Mouse (Mus musculus) midbrain, embryonic 16.5 days (tissue): ENCODE data around the gene Gm20388. TPM values are rescaled to one million over a fixed set of nuclear protein-coding genes. Genes with fewer than 3 reads are reported as not detected.

Experiments
- ATAC-seq: fragments of 200-750 bp; cut with Nextera tagmentation; 2 replicates; pipeline ENCODE4 v1.8.0; 2017; ENCODE audit warnings: moderate TSS enrichment
- H3K27ac ChIP-seq: fragments of 300-500 bp; sonication (generic); 2 replicates; pipeline ENCODE4 v1.5.1; 2014; ENCODE audit warnings: mild to moderate bottlenecking, low read length, mixed read lengths
- H3K27me3 ChIP-seq: fragments of 300-500 bp; sonication (generic); 2 replicates; pipeline ENCODE4 v1.6.1; 2014; ENCODE audit warnings: low read depth, low read length, mixed read lengths; ENCODE audit not compliant: control insufficient read depth, insufficient read depth
- H3K36me3 ChIP-seq: fragments of 300-500 bp; sonication (generic); 2 replicates; pipeline ENCODE4 v1.6.1; 2014; ENCODE audit warnings: mild to moderate bottlenecking, low read length, moderate library complexity, mixed read lengths; ENCODE audit not compliant: control insufficient read depth, insufficient read depth
- H3K4me1 ChIP-seq: fragments of 300-500 bp; sonication (generic); 2 replicates; pipeline ENCODE4 v1.6.1; 2014; ENCODE audit warnings: mild to moderate bottlenecking, low read length, mixed read lengths; ENCODE audit not compliant: control insufficient read depth, insufficient read depth
- H3K4me2 ChIP-seq: fragments of 300-500 bp; sonication (generic); 2 replicates; pipeline ENCODE4 v1.6.1; 2014; ENCODE audit warnings: mild to moderate bottlenecking, low read length, mixed read lengths
- H3K4me3 ChIP-seq: fragments of 300-500 bp; sonication (generic); 2 replicates; pipeline ENCODE4 v1.5.1; 2014; ENCODE audit warnings: low read depth, mild to moderate bottlenecking, low read length, moderate library complexity, mixed read lengths
- H3K9ac ChIP-seq: fragments of 300-500 bp; sonication (generic); 2 replicates; pipeline ENCODE4 v1.6.1; 2014; ENCODE audit warnings: low read depth, low read length, mixed read lengths
- H3K9me3 ChIP-seq: fragments of 300-500 bp; sonication (generic); replicated peaks from 2 replicates; pipeline ENCODE4 v1.6.1; 2014; ENCODE audit warnings: mild to moderate bottlenecking, low read length, mixed read lengths; ENCODE audit not compliant: control insufficient read depth, poor library complexity, severe bottlenecking
- WGBS: fragments of 180-500 bp; shearing (Covaris S2); extraction: QIAGEN DNeasy Blood & Tissue Kit; methylation state at CpG from one replicate; pipeline ENCODE4 v1.1.7; 2014; 5-methylcytosine and 5-hydroxymethylcytosine counted together
- polyA plus RNA-seq: library from polyadenylated mRNA; unstranded; fragments of >200 nt; fragmentation: Nextera tagmentation; extraction: Ambion mirVana; gene quantifications from 2 replicates; pipeline ENCODE4 v1.2.1, GENCODE M21; 2015

Gm20388 gene
- polyA plus RNA-seq, 1 experiment from 2014 or later = 7.5 TPM

GRCm38 (mm10) chr8:122442356-122442755, 2531.7 kb downstream of the Gm20388 start:
- peaks cover 7% of the 10 kb centered on the region; the same call in 1 of the 2 replicates for H3K36me3 ChIP-seq
- H3K27me3 ChIP-seq = no peaks in the 10 kb centered on the region
- H3K4me1 ChIP-seq = peaks cover 24% of the 10 kb centered on the region
- H3K27ac ChIP-seq = peak overlapping the region; percentile 87
- no peak for ATAC-seq
- WGBS = 12% methylated on average over 7 of the region's 7 CpGs
- H3K4me2 ChIP-seq = peak overlapping the region; percentile 75
- peak overlapping the region; percentile 77 for H3K9ac ChIP-seq
- H3K4me3 ChIP-seq = peak overlapping the region; percentile 63
- no peaks in the 10 kb centered on the region for H3K9me3 ChIP-seq

GRCm38 (mm10) chr8:122442781-122443180, 2532.1 kb downstream of the Gm20388 start:
- H3K4me1 ChIP-seq = peaks cover 24% of the 10 kb centered on the region
- H3K4me3 ChIP-seq = peak overlapping the region; percentile 63
- H3K9ac ChIP-seq = peak overlapping the region; percentile 77
- ATAC-seq = peak; percentile 18
- 2% methylated on average over 12 of the region's 12 CpGs for WGBS
- peak overlapping the region; percentile 87 for H3K27ac ChIP-seq
- H3K36me3 ChIP-seq = peaks cover 3% of the 10 kb centered on the region; the same call in 1 of the 2 replicates
- H3K4me2 ChIP-seq = peak overlapping the region; percentile 75
- H3K9me3 ChIP-seq = no peaks in the 10 kb centered on the region
- no peaks in the 10 kb centered on the region for H3K27me3 ChIP-seq

GRCm38 (mm10) chr8:122443262-122444006, 2532.8 kb downstream of the Gm20388 start, which contains the start of gene Mvd:
Gene Mvd, minus strand, starts transcription at chr8:122443422.
- 0 out of 2 replicates have a peak, but pooled peaks cover 2% of the 10 kb centered on the region for H3K36me3 ChIP-seq
- ATAC-seq = peak; percentile 99

GRCm38 (mm10) chr8:122444058-122444748, 2533.6 kb downstream of the Gm20388 start:
- H3K36me3 ChIP-seq = 0 out of 2 replicates have a peak, but pooled peaks cover 2% of the 10 kb centered on the region
- ATAC-seq = peak; percentile 26; the same call in 1 of the 2 replicates
- H3K9me3 ChIP-seq = no peaks in the 10 kb centered on the region
- H3K4me1 ChIP-seq = peaks cover 24% of the 10 kb centered on the region
- peak overlapping the region; percentile 73 for H3K4me2 ChIP-seq
- H3K4me3 ChIP-seq = peak overlapping the region; percentile 63
- H3K9ac ChIP-seq = peak overlapping the region; percentile 80
- H3K27ac ChIP-seq = peak overlapping the region; percentile 97
- H3K27me3 ChIP-seq = no peaks in the 10 kb centered on the region
- 11% methylated on average over 19 of the region's 19 CpGs for WGBS

More at GRCm38 (mm10) chr8:122443262-122444006, 2532.8 kb downstream of the Gm20388 start, which contains the start of gene Mvd:
- no peaks in the 10 kb centered on the region for H3K9me3 ChIP-seq
- peak within 1 kb of the TSS; percentile 75 for H3K4me2 ChIP-seq
- H3K27ac ChIP-seq = peak within 1 kb of the TSS; percentile 97
- peak within 1 kb of the TSS; percentile 80 for H3K9ac ChIP-seq
- no peaks in the 10 kb centered on the region for H3K27me3 ChIP-seq
- peaks cover 24% of the 10 kb centered on the region for H3K4me1 ChIP-seq
- under 1% methylated on average over 47 of the region's 47 CpGs for WGBS
- peak within 1 kb of the TSS; percentile 63 for H3K4me3 ChIP-seq

GRCm38 (mm10) chr8:122445203-122445602, 2534.6 kb downstream of the Gm20388 start:
- H3K4me2 ChIP-seq = peak overlapping the region; percentile 73
- 67% methylated on average over 3 of the region's 3 CpGs for WGBS
- H3K36me3 ChIP-seq = no peaks in the 10 kb centered on the region
- peak overlapping the region; percentile 97; the same call in 1 of the 2 replicates for H3K27ac ChIP-seq
- ATAC-seq = no peak
- H3K4me3 ChIP-seq = no peak overlapping the region; the same call in 1 of the 2 replicates
- H3K9ac ChIP-seq = no peak overlapping the region
- H3K4me1 ChIP-seq = peaks cover 24% of the 10 kb centered on the region
- no peaks in the 10 kb centered on the region for H3K9me3 ChIP-seq
- no peaks in the 10 kb centered on the region for H3K27me3 ChIP-seq

- no peaks in the 10 kb centered on the region for H3K4me1 ChIP-seq
- no peak overlapping the region for H3K4me3 ChIP-seq
- WGBS = 84% methylated on average over 7 of the region's 7 CpGs
- no peak overlapping the region for H3K9ac ChIP-seq
- no peaks in the 10 kb centered on the region for H3K9me3 ChIP-seq
- no peaks in the 10 kb centered on the region for H3K36me3 ChIP-seq
- no peaks in the 10 kb centered on the region; the same call in 1 of the 2 replicates for H3K27me3 ChIP-seq
- H3K27ac ChIP-seq = no peak overlapping the region
- ATAC-seq = no peak
- H3K4me2 ChIP-seq = no peak overlapping the region
Measured at GRCm38 (mm10) chr8:122451161-122451703, 2540.6 kb downstream of the Gm20388 start.

- ATAC-seq = no peak
Measured at GRCm38 (mm10) chr8:122452154-122452553, 2541.5 kb downstream of the Gm20388 start.

GRCm38 (mm10) chr8:122454409-122454808, 2543.8 kb downstream of the Gm20388 start:
- H3K27me3 ChIP-seq = peaks cover 8% of the 10 kb centered on the region
- no peak overlapping the region for H3K27ac ChIP-seq
- H3K9ac ChIP-seq = no peak overlapping the region
- no peak overlapping the region for H3K4me2 ChIP-seq
- no peak for ATAC-seq
- no peaks in the 10 kb centered on the region for H3K36me3 ChIP-seq
- H3K9me3 ChIP-seq = no peaks in the 10 kb centered on the region
- H3K4me1 ChIP-seq = no peaks in the 10 kb centered on the region
- 91% methylated on average over 6 of the region's 6 CpGs for WGBS
- H3K4me3 ChIP-seq = no peak overlapping the region

More at GRCm38 (mm10) chr8:122452154-122452553, 2541.5 kb downstream of the Gm20388 start:
- no peaks in the 10 kb centered on the region; the same call in 1 of the 2 replicates for H3K27me3 ChIP-seq
- WGBS = 88% methylated on average over 10 of the region's 10 CpGs
- H3K4me2 ChIP-seq = no peak overlapping the region
- H3K4me3 ChIP-seq = no peak overlapping the region
- no peak overlapping the region for H3K9ac ChIP-seq
- H3K27ac ChIP-seq = no peak overlapping the region
- H3K9me3 ChIP-seq = no peaks in the 10 kb centered on the region
- H3K36me3 ChIP-seq = no peaks in the 10 kb centered on the region
- H3K4me1 ChIP-seq = no peaks in the 10 kb centered on the region
